Mouse (Mus musculus) cortical plate, adult 2 months (tissue): ENCODE data around the gene Adh7. TPM values are rescaled to one million over a fixed set of nuclear protein-coding genes. Genes with fewer than 3 reads are reported as not detected.

ENCODE experiments used
- H3K27ac ChIP-seq: fragments of 200-500 bp; 2 replicates; pipeline ENCODE4 v1.5.1; 2012; ENCODE audit warnings: low read length, control low read depth, inconsistent platforms; ENCODE audit not compliant: insufficient read depth
- H3K4me1 ChIP-seq: fragments of 200-500 bp; 2 replicates; pipeline ENCODE4 v1.6.1; 2011; ENCODE audit warnings: low read length; ENCODE audit not compliant: control insufficient read depth, insufficient read depth
- H3K4me3 ChIP-seq: fragments of 200-500 bp; 2 replicates; pipeline ENCODE4 v1.5.1; 2011; ENCODE audit warnings: mild to moderate bottlenecking, low read length, control low read depth; ENCODE audit not compliant: insufficient read depth
- CTCF ChIP-seq: fragments of 200-500 bp; IDR thresholded peaks from 2 replicates; pipeline ENCODE4 v1.5.1; 2011; ENCODE audit warnings: mild to moderate bottlenecking, control low read depth, low read length; ENCODE audit not compliant: insufficient read depth; ENCODE audit errors: extremely low read depth
- POLR2A ChIP-seq: fragments of 200-500 bp; IDR thresholded peaks from 2 replicates; pipeline ENCODE4 v1.6.1; 2011; ENCODE audit warnings: mild to moderate bottlenecking, low read length, control low read depth; ENCODE audit not compliant: insufficient read depth; ENCODE audit errors: extremely low read depth
- polyA plus RNA-seq: library from polyadenylated mRNA; depleted of rRNA; stranded (reverse); fragments of >200 nt; gene quantifications from 2 replicates; pipeline ENCODE4 v1.2.3, GENCODE M21; 2012; rRNA removed

Gene Adh7
- polyA plus RNA-seq, 1 experiment: 0.02 TPM

DNA sequence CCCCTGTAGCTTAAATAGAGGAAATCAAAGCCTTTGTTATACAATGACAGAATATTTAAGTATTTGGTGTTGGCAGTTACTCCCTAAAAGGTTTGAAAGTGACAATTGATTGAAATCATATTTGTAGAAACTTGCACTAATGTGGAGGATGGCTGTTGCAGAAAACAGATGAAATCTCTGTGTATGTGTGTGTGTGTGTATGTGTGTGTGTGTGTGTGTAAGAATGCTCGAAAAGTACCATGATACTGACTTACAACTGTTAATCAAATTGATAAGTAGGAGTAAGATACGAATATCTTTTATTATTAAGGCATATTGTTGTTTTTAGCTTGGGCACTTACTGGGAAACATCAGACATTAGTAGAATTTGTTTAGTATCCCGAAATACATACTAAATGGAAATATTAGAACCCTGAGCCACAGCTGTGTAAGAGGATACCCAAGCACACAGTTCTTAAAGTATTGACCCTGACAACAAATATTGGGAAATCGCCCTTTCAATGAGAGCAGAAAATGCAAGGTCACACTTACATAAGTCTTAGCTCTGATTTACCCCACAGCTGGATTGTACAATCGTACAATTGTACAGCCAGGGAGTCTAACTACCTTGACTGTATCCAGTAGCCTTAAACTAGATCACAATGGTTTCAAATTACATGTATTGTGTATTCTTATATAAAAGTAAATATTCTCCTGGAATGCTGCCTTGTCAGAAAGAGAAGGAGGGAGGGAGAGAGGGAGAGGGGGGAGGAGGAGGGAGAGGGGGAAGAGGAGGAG lies 45.8 kb downstream of the Adh7 start:
- no peaks in the 10 kb centered on the region for H3K4me1 ChIP-seq
- TF ChIP-seq POLR2A (no peak), CTCF (no peak)
- no peak overlapping the region for H3K4me3 ChIP-seq
- no peak overlapping the region for H3K27ac ChIP-seq

DNA sequence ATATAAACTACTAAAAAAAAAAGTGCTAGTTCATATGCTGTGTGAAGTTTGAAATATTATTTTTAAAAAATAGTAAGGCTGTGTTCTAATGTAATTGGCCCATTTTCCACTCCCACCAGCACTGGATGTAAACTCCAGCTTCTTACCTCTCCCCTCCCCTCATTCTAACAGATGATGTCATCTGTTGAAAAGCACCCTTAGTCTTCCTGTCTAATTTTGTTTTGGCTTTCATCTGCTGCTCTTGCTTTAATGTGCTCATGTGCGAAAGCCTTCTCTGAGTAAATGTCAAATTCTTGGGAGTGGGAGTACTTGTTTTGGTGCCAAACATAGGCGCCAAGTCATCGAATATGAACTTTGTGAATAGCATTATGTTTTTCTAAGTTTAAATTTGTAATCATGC lies 47.1 kb downstream of the Adh7 start:
- Histone ChIP-seq H3K27ac (no peak overlapping the region), H3K4me3 (no peak overlapping the region), H3K4me1 (no peaks in the 10 kb centered on the region)
- TF ChIP-seq POLR2A (no peak), CTCF (no peak)

DNA sequence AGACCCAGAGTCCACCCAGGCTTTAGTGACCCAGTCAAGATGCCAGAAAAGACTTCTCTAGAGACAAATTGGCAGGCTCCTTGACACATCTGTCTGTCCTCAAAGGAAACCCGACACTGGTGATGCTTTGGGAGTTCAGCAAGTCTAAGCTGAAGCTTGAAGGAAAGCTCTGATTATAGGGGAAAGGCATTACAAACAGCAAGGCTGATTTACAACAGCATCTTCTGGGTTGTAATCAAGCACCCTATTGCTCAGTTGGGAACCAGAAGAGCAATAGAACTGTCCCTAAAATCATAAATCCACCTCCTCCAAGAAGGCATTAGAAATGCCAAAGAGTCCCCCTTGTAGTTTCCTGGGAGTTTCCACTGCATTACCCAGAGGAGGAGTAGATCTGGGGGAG lies 52.9 kb downstream of the Adh7 start:
- no peaks in the 10 kb centered on the region for H3K4me1 ChIP-seq
- H3K4me3 ChIP-seq: no peak overlapping the region
- no peak overlapping the region for H3K27ac ChIP-seq
- TF ChIP-seq POLR2A (no peak), CTCF (no peak)

DNA sequence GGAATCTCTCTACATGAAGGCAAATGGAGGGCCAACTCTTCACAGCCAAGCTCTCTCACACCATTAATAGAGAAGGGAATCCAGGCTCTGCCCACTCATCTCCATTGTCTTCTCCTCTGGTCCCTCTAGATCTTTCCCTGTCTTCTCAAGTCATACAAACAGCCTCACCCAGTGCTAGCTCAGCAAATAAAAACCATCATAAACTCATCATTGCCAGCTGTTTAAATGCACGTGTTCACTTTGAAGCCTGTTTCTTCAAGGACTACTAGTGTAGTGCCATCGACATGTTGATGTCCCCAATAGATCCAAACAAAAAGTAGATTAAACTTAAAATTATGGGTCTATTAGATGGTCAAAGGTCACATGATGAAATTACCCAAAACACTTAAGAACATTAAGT lies 53.7 kb downstream of the Adh7 start:
- no peak overlapping the region for H3K27ac ChIP-seq
- H3K4me3 ChIP-seq: no peak overlapping the region
- TF ChIP-seq CTCF (no peak), POLR2A (no peak)
- no peaks in the 10 kb centered on the region for H3K4me1 ChIP-seq

DNA sequence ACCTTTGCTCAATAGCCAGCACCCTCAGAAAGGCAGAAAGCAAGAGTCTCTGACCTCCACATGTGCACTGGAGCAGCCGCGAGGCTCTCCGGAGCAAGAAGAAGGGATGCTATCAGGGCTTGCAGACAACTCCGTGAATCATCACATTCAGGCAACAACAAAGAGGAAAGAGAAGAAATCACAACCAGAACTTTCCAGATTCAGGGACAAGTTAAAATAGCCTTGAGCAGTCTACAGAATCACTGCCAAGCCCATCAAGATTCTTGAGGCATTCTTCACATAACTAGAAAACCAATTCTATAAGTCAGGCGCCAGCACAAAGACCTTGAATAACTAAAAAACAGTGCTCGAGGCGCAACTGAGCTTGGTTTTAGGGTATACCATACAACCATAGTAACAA lies 55.5 kb downstream of the Adh7 start:
- TF ChIP-seq CTCF: no peak
- TF ChIP-seq POLR2A: no peak
- no peaks in the 10 kb centered on the region for H3K4me1 ChIP-seq
- no peak overlapping the region for H3K4me3 ChIP-seq
- H3K27ac ChIP-seq: no peak overlapping the region

DNA sequence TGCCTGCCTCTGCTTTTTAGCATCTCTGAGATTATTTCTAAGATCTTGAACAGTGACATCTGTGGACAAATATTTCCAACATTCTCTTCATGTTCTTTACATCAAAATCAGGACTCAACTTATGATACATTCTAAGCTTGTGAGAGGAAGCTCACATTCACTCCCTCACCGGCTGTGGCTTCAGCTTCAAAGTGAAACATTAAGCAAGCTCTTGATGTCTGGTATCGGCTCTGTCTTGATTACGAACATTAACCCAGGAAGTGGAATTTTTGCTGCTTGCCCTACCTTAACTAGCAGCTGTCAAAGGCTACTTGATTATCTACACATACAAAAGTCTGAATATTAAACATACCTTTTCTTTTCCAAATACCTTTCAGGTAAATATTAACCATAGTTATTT lies 57.5 kb downstream of the Adh7 start:
- TF ChIP-seq POLR2A (no peak), CTCF (no peak)
- no peak overlapping the region for H3K27ac ChIP-seq
- H3K4me1 ChIP-seq: no peaks in the 10 kb centered on the region
- no peak overlapping the region for H3K4me3 ChIP-seq

DNA sequence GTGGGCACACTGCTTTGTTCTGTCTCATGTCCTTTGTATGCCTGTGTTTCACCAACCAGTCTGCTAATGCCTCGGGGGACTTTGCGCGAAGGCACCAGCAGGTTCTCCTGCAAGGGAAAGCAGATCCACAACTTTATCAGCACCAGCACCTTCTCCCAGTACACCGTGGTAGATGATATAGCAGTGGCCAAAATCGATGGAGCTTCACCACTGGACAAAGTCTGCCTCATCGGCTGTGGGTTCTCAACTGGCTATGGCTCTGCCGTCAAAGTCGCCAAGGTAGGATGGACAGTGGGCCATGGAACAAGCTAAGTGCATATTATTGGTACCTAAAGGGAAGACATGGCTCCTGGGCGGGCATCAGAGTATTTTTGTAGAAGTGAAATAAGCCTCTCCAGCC lies 65.0 kb downstream of the Adh7 start:
- Histone ChIP-seq H3K4me1 (no peaks in the 10 kb centered on the region), H3K4me3 (no peak overlapping the region), H3K27ac (no peak overlapping the region)
- no peak for TF ChIP-seq CTCF

Other genes with a start within 250 kb of the Adh7 start
- gene Dapp1, start 236.2 kb upstream of the Adh7 start, polyA plus RNA-seq: 4.4 and 5.5 TPM in 2 replicates
- gene 1110002E22Rik, start 152.7 kb upstream of the Adh7 start, polyA plus RNA-seq: 0.98 and 1.2 TPM in 2 replicates
- 0.42 and 0.61 TPM in 2 replicates for gene Gm5105, start 150.4 kb upstream of the Adh7 start, polyA plus RNA-seq
- gene Trmt10a, start 74.3 kb upstream of the Adh7 start, polyA plus RNA-seq: 6.7 and 9.0 TPM in 2 replicates
- gene Mttp, start 72.8 kb upstream of the Adh7 start, polyA plus RNA-seq: 7.5 and 7.7 TPM in 2 replicates
- gene 4930579F01Rik, start 23.9 kb upstream of the Adh7 start, polyA plus RNA-seq: not detected in 2 replicates
- gene Adh1, start 43.2 kb downstream of the Adh7 start, polyA plus RNA-seq: 1.2 and 1.4 TPM in 2 replicates
- gene Adh6a, start 95.5 kb downstream of the Adh7 start, polyA plus RNA-seq: not detected in 2 replicates
- gene Adh6b, start 124.0 kb downstream of the Adh7 start, polyA plus RNA-seq: not detected in 2 replicates
- gene Adh4, start 197.7 kb downstream of the Adh7 start, polyA plus RNA-seq: not detected in 2 replicates
- gene Adh5, start 225.3 kb downstream of the Adh7 start, polyA plus RNA-seq: 64.2 and 64.3 TPM in 2 replicates